Mouse (Mus musculus) ovary, adult 10 weeks (tissue): ENCODE results near the gene Tas2r134. TPM values are rescaled to one million over a fixed set of nuclear protein-coding genes. Genes with fewer than 3 reads are reported as not detected.

Experiments
- polyA plus RNA-seq: library from polyadenylated mRNA; stranded (reverse); fragments of 350-450 nt; fragmentation: Illumina TruSeq; extraction: RNeasy Lipid Tissue Mini Kit (QIAGEN cat#74804); gene quantifications from one replicate; pipeline ENCODE4 v1.2.3, GENCODE M21; 2014

Gene Tas2r134
- not detected for polyA plus RNA-seq

GRCm38 (mm10) chr2:51627211-51627610, at the start of gene Tas2r134:
Gene Tas2r134, plus strand, starts transcription at chr2:51627511.

